Mouse (Mus musculus) brown adipose tissue, adult 24 weeks (tissue): Measurements from ENCODE around the gene Srsf2. TPM values are rescaled to one million over a fixed set of nuclear protein-coding genes. Genes with fewer than 3 reads are reported as not detected.

Source experiments
- H3K27ac ChIP-seq: fragments of 200-500 bp; replicated peaks from 2 replicates; pipeline ENCODE4 v1.5.1; 2012; ENCODE audit warnings: low read depth, mild to moderate bottlenecking, low read length
- H3K4me1 ChIP-seq: fragments of 200-500 bp; 2 replicates; pipeline ENCODE4 v1.6.1; 2012; ENCODE audit warnings: low read length, mixed read lengths; ENCODE audit not compliant: control insufficient read depth, insufficient read depth, insufficient read length
- H3K4me3 ChIP-seq: fragments of 200-500 bp; 2 replicates; pipeline ENCODE4 v1.5.1; 2012; ENCODE audit warnings: low read depth, mild to moderate bottlenecking, low read length, moderate library complexity; ENCODE audit not compliant: insufficient read depth
- polyA plus RNA-seq: library from polyadenylated mRNA; stranded (reverse); fragments of >200 nt; gene quantifications from 2 replicates; pipeline ENCODE4 v1.2.4, GENCODE M21; 2012; ENCODE audit not compliant: missing spikeins, insufficient read depth, insufficient read length

Srsf2 gene
- polyA plus RNA-seq, 1 experiment, result 98.3 TPM

GRCm38 (mm10) chr11:116812793-116813529 lies 39.9 kb downstream of the Srsf2 start:
- Histone ChIP-seq H3K4me1 (peaks cover 19% of the 10 kb centered on the region), H3K4me3 (no peak overlapping the region), H3K27ac (peak overlapping the region; percentile 16; the same call in 1 of the 2 replicates)

DNA sequence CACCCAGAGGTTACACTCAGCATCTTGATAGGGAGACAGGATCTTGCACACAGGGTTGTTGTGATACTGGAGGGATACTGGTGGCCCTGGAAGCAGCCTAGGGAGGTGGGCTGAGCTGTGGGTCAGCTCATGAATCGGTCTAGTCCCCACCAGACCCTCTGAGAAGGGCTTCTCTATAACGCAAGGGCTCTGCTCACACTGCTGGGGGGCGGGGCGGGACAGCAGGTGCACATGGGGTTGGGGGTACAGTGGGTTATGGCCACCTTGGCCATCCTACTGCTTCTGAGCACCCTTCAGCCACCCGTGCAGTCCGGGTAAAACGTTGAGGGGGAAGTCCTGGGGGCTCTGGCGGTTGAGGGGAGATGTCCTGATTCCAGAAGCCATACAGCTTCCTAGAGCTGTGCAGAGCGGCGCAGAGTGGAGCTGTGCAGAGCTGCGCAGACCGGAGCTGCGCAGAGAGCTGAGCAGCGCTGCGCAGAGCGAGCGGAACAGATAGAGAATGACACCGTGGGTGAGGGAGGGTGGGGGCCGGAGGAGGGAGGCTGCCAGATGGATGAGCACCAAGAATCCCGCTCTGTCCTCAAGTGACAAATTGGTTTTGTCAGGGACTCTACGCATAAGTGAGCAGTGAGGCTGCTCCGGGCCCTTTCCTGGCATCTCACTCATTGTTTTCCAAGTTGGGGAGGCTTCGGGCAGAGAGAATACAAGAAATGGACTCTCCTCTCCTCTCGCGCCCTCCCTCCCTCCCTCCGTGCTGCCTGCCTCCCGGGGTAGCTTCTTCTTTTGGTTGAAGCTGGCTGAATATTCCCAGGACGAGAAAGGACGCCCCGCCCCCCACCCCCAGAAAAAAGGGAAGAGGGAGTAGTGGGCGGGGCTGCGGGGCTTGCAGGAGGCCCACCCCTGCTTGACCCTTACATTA lies 41.7 kb downstream of the Srsf2 start:
- Histone ChIP-seq H3K4me1 (peaks cover 23% of the 10 kb centered on the region), H3K27ac (0 out of 2 replicates have a peak overlapping the region, but pooled peaks have one; percentile 46), H3K4me3 (no peak overlapping the region)

- H3K27ac ChIP-seq, result no peak overlapping the region
- H3K4me1 ChIP-seq, result peaks cover 21% of the 10 kb centered on the region
- no peak overlapping the region for H3K4me3 ChIP-seq
Measured at GRCm38 (mm10) chr11:116810528-116810927, 42.4 kb downstream of the Srsf2 start.

DNA sequence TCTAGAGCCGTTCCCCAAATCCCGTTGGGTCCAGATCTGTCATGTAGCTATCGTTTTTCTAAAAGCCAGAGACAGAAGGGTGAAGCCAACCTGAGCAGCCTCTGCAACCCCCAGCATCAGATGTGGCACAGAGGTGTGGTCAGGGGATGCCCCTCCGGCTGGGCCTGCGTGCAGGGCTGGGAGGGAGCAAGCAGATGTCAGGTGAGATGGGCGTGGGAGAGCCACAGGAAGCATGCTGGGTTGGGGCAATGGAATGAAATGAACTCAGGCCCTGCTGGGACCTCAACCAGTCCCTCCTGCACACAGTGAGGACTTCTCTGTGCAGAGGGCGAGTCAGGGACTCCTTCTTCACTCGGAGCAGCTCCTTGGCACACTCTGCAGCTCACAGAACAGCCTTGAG lies 43.4 kb downstream of the Srsf2 start:
- Histone ChIP-seq H3K4me1 (peaks cover 15% of the 10 kb centered on the region), H3K27ac (no peak overlapping the region), H3K4me3 (no peak overlapping the region)

DNA sequence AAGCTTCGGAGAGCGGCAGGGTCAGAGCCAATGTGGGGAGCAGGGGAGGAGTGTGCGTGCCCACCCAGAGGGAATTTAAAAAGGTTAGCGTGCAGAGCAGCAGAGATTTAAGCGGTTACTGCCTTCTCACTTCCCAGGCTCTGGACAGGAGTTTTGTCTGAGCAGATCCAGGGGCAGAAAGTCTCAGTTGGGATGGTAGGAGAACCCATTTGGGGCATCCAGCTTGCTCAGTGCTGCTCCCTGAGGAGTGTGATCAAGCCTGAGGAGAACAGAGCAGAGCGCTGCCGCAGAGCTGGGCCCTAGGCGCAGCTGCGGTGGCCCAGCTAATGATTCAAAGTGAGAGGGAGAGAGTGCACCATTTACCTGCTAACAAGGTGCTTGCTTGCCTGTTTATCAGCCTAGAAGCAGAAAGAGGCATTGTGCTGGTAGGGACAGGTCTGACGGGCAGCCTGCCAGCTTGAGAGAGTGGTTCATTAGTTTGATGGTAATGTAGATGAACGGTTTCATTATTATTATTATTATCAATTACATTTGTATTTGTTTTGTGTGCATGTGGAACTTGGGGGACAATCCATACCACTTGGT lies 44.0 kb downstream of the Srsf2 start:
- H3K4me3 ChIP-seq, result no peak overlapping the region
- H3K27ac ChIP-seq, result no peak overlapping the region
- peaks cover 13% of the 10 kb centered on the region for H3K4me1 ChIP-seq

- H3K4me3 ChIP-seq, result no peak overlapping the region
- H3K4me1 ChIP-seq, result peaks cover 10% of the 10 kb centered on the region
- H3K27ac ChIP-seq, result no peak overlapping the region
Measured at GRCm38 (mm10) chr11:116807938-116808606, 44.8 kb downstream of the Srsf2 start.

- Histone ChIP-seq H3K4me1 (peaks cover 5% of the 10 kb centered on the region), H3K4me3 (no peak overlapping the region), H3K27ac (peak overlapping the region; percentile 28; the same call in 1 of the 2 replicates)
Measured at GRCm38 (mm10) chr11:116807526-116807925, 45.4 kb downstream of the Srsf2 start.

DNA sequence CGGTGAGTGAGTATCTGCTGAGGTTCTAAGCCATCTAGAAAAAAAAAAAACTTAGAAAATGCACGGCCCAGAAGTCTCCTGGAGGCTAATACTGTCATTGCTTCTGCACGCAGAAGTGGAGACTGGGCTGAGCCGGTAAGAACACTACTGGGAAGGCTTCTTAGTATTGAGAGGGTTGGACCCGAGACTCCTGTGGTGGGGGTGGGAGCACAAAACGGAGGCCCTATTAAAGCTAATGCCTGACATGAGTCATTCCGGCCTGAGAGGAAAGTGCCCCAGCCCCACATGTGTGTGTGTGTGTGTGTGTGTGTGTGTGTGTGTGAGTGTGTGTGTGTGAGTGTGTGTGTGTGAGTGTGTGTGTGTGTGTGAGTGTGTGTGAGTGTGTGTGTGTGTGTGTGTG lies 45.8 kb downstream of the Srsf2 start:
- H3K4me1 ChIP-seq, result peaks cover 5% of the 10 kb centered on the region
- peak overlapping the region; percentile 28 for H3K27ac ChIP-seq
- H3K4me3 ChIP-seq, result no peak overlapping the region

- Histone ChIP-seq H3K4me1 (peaks cover 6% of the 10 kb centered on the region), H3K4me3 (no peak overlapping the region), H3K27ac (0 out of 2 replicates have a peak overlapping the region, but pooled peaks have one; percentile 37)
Measured at GRCm38 (mm10) chr11:116806136-116807071, 46.5 kb downstream of the Srsf2 start.

- no peak overlapping the region for H3K4me3 ChIP-seq
- peaks cover 9% of the 10 kb centered on the region for H3K4me1 ChIP-seq
- no peak overlapping the region for H3K27ac ChIP-seq
Measured at GRCm38 (mm10) chr11:116802709-116803108, 50.2 kb downstream of the Srsf2 start.

DNA sequence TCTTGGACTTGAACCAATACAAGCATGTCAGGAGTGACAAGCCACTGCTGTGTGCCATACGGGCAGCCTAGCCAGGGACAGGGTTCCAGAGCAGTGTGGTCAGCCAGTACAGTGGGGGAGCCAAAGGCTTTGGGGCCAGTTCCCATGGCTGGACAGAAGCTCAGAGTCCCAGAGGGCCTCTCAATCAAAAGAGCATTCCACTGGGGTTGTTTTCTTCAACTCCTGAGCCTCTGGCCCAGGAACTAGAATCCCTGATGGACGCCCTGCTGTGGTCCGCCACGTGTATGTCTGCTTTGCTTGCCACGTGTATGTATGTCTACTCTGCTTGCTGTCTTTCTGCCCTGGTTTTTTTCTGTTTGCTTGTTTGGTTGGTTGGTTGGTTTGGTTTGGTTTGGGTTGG lies 51.8 kb downstream of the Srsf2 start:
- Histone ChIP-seq H3K4me3 (no peak overlapping the region), H3K4me1 (peaks cover 4% of the 10 kb centered on the region; the same call in 1 of the 2 replicates), H3K27ac (no peak overlapping the region)
